Mouse (Mus musculus) small intestine, adult 2 months (tissue): Measurements from ENCODE around the gene Nav1.

Experiments used
- CTCF ChIP-seq: fragments of 200-500 bp; IDR thresholded peaks from 2 replicates; pipeline ENCODE4 v1.5.1; 2012; ENCODE audit warnings: low read depth, mild to moderate bottlenecking, control low read depth, inconsistent platforms, low read length, moderate library complexity, mixed read lengths; ENCODE audit not compliant: insufficient replicate concordance, insufficient read length; ENCODE audit errors: extremely low read depth
- POLR2A ChIP-seq: fragments of 200-500 bp; IDR thresholded peaks from 2 replicates; pipeline ENCODE4 v1.6.1; 2012; ENCODE audit warnings: low read depth, mild to moderate bottlenecking, control low read depth, inconsistent platforms, low read length, moderate library complexity

GRCm38 (mm10) chr1:135561282-135561681 is 45.8 kb downstream of the Nav1 start:
- TF ChIP-seq CTCF (no peak), POLR2A (no peak)
